Mouse (Mus musculus): Measurements from ENCODE around the gene Ngb. TPM values are rescaled to one million over a fixed set of nuclear protein-coding genes. Genes with fewer than 3 reads are reported as not detected.

Ngb gene
- polyA plus RNA-seq, 2 experiments from 2014 or later = 0.25 TPM; not detected in 1

DNA sequence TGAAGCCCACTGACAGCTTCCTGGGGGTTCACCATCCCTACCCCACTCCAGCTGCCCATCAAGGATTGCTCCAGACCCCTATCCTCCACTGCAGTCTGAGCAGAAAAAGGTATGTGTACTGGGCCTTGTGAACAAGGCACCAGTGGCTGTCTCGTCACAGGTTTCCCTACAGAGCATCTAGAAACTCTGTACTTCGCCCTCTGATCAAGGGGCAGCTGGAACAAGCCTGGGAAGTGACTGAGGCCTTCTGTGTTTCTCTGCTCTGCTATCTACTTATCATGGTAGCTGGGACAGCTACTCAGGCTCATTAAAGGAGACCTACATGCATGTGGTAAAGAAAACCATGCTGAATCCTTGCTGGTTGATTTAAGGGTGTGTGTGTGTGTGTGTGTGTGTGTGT is 12.6 kb downstream of the Ngb start:
- ATAC-seq = no peak

DNA sequence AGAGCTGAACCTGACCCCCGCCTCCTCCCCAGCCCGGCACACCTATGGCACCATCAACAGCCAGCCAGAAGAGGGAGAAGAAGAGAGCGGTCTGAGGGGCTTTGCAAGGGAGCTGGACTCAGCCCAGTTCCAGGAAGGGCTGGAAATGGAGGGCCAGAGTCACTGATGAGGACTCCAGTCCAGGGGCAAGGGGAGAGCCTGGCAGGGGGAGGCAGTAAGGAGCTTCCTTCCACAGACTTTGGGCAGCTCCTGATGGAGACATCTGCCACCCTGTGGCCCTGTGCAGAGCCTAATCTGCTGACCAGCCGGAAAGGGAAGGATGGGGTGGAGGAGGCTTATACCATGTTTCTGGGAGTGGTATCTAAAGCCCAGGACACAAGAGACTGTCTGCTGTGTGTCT is 13.1 kb downstream of the Ngb start:
- no peak for ATAC-seq

DNA sequence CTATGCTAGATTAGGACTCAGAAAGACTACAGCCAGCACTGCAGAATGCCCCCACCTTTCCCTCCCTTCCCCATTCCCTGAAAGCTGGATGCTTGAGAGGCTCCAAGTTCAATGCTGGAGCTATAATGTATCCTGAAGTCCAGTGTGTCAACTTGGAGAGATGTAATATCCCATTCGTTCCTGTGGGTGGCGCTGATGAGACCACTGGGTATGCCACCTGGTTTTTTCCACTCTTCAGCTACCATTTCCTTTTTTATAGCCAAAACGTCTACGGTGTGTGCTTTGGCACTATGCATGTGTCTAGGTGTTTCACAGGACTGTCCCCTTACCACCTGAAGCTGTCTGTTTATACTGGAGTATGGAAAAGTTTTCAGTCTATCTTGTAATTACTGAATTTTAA is 14.0 kb downstream of the Ngb start:
- no peak for ATAC-seq

DNA sequence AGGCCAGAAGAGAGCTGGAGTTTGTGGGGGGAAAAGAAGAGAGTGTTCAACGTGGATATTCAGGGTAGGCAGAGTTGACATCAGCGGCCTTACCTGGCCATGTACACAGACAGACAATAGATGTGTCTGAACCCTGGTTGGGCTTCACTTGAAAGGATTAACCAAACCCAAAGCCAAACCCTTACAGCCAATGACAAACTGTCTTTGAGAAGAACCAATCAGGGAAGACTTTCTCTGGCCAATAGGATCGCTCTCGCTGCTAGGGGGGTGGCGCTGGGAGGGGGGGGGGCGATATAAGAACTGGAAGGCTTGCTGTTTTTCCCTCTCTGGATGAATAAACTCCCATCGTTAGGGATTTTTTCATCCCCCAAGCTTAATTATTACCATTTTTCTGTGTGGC is 15.1 kb downstream of the Ngb start:
- ATAC-seq = no peak

DNA sequence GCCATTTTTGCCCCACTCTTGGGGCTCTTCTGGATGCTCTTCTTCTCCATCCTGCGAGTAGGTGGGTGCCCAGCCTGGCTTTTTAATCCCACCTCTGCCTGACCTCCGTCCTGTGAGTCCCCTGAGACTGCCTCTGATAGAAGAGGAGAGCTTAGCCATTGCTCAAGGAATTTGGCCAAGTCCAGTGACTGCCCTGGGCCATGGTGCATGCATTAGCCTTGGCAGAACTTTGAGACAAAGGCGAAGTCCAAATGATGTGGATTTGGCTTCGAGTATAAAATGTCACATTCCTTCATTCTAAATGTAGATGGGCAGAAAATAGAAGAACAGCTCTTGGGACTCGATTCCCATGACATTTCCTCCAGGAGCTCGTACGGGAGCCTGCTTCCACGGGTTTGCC is 19.5 kb downstream of the Ngb start:
- no peak for ATAC-seq

DNA sequence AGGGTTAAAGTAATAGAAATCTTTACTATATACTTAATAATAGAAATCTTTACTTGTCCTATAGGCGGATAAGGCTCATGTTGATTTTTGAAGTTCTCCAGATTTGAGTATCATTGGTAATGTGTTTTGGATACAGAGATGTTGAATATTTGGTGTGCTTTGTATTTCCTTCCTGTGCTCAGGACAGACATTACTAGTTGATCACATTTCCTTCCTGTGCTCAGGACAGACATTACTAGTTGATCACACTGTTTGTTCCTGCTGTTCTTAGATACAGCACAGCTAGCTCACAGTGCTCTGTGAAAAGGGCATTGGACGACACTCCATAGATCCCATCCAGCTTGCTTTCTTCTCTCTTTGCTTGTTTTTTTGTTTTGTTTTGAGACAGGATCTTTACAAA is 25.7 kb downstream of the Ngb start:
- no peak for ATAC-seq

DNA sequence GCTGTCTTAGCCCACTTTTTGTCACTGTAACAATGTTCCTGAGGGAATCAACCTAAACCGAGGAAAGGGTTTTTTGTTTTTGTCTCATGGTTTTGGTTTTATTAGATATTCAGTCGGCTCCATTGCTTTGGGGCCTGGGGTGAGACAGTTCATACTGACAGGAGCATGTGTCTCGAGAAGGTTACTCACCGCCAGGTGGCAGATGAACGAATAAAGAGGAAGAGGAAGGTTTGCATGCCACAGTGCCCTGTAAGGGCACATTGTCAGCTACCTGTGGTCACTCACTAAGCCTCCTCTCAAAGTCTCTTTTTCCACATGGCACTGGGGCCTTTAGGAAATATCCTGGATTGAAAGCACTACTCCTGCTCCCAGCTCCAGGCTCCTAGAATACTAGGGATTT is 31.8 kb downstream of the Ngb start:
- ATAC-seq = no peak

DNA sequence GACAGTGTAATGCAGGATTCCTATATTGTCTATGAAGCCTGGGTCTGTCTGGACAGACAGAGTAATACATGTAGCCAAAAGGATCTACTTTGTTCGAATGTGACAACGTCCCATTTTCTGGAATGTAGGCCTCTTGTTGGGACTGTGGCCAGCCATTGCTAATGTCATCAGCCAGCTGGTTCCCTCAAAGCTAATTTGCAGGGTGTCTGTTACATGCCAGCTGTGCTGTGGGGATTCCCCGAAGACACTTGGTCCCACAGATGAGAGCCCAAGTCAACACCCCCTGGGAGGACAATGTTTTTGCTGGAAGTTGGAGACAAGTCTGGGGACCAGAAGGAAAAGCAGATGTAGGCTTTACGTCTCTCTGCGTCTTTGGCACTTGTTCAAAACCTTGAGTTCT is 35.9 kb downstream of the Ngb start:
- ATAC-seq = no peak

DNA sequence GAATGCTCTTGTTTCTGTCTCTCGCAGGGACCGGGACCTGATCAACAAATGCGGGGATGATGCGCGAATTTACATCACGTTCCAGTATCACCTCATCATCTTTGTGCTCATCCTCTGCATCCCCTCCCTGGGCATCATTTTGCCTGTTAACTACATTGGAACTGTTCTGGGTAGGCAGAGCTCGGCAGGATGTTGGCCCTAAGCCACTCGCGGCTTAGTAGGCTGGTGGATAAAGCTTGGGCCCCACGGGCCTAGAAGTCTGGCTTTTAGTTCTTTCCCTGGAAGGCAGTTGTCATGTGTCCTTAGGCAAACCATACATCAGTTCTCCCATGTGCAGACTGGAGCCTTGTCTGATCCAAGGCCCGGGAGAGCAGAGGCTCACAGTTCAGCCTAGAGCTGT is 36.9 kb downstream of the Ngb start:
- ATAC-seq = no peak

DNA sequence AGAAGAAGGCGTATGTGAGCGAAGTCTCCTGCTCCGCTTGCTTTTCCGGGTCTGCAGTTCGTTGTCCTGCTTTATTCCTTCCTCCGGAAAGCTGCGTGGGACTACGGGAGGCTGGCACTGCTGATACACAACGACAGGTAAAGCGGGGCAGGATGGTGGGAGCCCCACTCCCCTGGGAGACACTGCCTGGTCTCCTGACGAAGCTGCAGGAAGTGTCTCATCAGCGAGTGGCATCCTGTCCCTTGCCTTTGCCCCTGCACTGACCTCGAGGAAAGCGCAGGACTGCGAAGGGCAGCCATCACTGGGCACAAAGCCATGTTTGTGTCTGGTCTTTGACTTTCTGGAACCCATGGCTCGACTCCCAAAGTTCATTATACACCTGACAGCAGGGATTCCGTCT is 45.3 kb downstream of the Ngb start:
- ATAC-seq = no peak

DNA sequence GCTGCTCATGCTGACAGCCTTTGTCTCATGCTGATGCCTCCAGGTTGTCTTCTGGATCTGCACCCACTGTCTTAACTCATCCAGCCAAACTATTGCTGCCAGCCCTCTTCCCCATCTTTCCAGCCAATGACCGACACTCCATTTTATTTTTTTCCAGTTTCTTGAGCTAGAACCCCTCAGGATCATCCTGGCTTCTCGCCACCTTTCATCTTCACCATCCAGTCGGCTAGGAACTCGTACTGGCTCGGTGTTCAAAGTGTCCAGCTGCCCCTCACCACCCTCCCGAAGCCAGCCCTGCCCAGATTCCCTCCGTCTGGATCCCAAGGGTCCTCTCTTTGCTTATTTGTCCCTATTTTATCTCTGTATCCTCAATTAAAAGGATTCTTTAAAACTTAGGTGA is 47.5 kb downstream of the Ngb start:
- no peak for ATAC-seq

DNA sequence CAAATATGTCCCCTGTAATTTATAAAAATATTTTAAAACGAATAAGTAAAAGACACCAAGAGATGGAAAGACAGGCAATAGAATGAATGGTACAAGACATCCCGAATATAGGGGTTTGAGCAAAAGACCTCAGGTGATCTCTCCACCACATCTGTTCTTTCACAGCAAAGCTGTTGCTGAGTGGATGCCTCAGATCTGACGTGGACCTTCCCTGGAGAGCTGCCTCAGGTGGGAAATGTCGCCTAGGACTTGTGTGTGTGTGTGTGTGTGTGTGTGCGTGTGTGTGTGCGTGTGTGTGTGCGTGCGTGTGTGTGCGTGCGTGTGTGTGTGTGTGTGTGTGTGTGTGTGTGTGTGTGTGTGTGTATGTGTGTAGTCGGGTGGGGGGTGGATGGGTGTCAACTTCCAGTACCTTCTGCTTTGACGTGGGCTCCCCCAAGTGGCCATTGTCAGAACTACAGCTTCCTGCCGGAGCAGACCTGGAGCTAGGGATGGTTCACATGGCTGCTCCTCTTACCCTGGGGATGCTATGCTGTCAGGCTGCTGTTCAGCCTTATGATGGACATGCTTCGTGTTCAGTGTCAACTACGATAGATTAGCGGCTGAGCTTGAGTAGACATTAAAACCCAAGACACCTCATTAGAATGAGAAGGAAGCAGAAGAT is 49.5 kb downstream of the Ngb start:
- ATAC-seq = no peak

DNA sequence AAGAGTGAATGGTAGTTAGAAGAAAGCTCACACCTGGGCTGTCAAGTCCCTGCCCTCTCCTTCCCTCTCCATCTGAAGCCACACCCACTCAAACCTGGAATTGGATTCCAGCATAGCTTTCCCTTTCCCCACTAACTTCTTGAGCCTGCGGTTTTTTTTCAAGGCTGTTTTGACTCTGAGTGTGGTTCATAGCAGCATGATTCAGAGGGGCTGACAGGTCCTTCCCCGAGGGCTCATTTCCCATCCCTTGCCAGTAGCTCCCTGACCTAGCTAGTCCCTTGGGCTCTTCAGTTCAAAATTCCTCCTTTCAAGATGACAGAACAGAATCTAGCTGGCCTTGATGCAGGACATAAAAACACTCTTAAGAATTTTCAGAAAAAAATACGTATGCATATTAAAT is 54.8 kb downstream of the Ngb start:
- no peak for ATAC-seq

Other genes with a start within 250 kb of the Ngb start
- gene Irf2bpl, start 217.7 kb downstream of the Ngb start, polyA plus RNA-seq (2017; shearing (Covaris generic)) = 10 to 100 TPM in 1 of 2 experiments, 1 to 10 TPM in 1; 8.6 to 13.6 TPM
- gene Cipc, start 155.5 kb downstream of the Ngb start, polyA plus RNA-seq (2017; shearing (Covaris generic)) = 10 to 100 TPM; 19.8 to 20.1 TPM
- under 1 TPM in 1 of 2 experiments, not detected in 1; 0.60 TPM for gene Zdhhc22, start 112.1 kb downstream of the Ngb start, polyA plus RNA-seq (2017; shearing (Covaris generic))
- under 1 TPM in 1 of 2 experiments, not detected in 1; 0.40 TPM for gene Tmem63c, start 81.2 kb downstream of the Ngb start, polyA plus RNA-seq (2017; shearing (Covaris generic))
- gene Gstz1, start 44.6 kb upstream of the Ngb start, polyA plus RNA-seq (2017; shearing (Covaris generic)) = 10 to 100 TPM; 15.3 to 15.7 TPM
- 1 to 10 TPM in 1 of 2 experiments, under 1 TPM in 1; 0.81 to 1.4 TPM for gene Pomt2, start 45.4 kb upstream of the Ngb start, polyA plus RNA-seq (2017; shearing (Covaris generic))
- gene Samd15, start 97.2 kb upstream of the Ngb start, polyA plus RNA-seq (2017; shearing (Covaris generic)) = 1 to 10 TPM in 1 of 2 experiments, not detected in 1; 5.0 TPM
- gene Tmed8, start 97.9 kb upstream of the Ngb start, polyA plus RNA-seq (2017; shearing (Covaris generic)) = 1 to 10 TPM; 3.3 to 3.9 TPM
- 1 to 10 TPM in 1 of 2 experiments, under 1 TPM in 1; 0.64 to 1.2 TPM for gene Noxred1, start 136.2 kb upstream of the Ngb start, polyA plus RNA-seq (2017; shearing (Covaris generic))
- 10 to 100 TPM; 33.6 to 34.7 TPM for gene Vipas39, start 163.7 kb upstream of the Ngb start, polyA plus RNA-seq (2017; shearing (Covaris generic))
- 100 to 1,000 TPM; 116 to 151 TPM for gene Ahsa1, start 163.9 kb upstream of the Ngb start, polyA plus RNA-seq (2017; shearing (Covaris generic))
- gene Ism2, start 197.2 kb upstream of the Ngb start, polyA plus RNA-seq (2017; shearing (Covaris generic)) = not detected

All from activated CD4-positive, CD25-positive, alpha-beta regulatory T cell, adult 4 months (primary cell).